Mouse (Mus musculus) cortical plate, adult 2 months (tissue): Measurements from ENCODE around the gene Gm5169. TPM values are rescaled to one million over a fixed set of nuclear protein-coding genes. Genes with fewer than 3 reads are reported as not detected.
"Not testable (repeated sequence)": the region's sequence is repeated elsewhere in the genome, so short reads cannot be mapped to it uniquely, and the experiment has no call there.

Experiments
- H3K27ac ChIP-seq: fragments of 200-500 bp; 2 replicates; pipeline ENCODE4 v1.5.1; 2012; ENCODE audit warnings: low read length, control low read depth, inconsistent platforms; ENCODE audit not compliant: insufficient read depth
- H3K4me1 ChIP-seq: fragments of 200-500 bp; 2 replicates; pipeline ENCODE4 v1.6.1; 2011; ENCODE audit warnings: low read length; ENCODE audit not compliant: control insufficient read depth, insufficient read depth
- H3K4me3 ChIP-seq: fragments of 200-500 bp; 2 replicates; pipeline ENCODE4 v1.5.1; 2011; ENCODE audit warnings: mild to moderate bottlenecking, low read length, control low read depth; ENCODE audit not compliant: insufficient read depth
- polyA plus RNA-seq: library from polyadenylated mRNA; depleted of rRNA; stranded (reverse); fragments of >200 nt; gene quantifications from 2 replicates; pipeline ENCODE4 v1.2.3, GENCODE M21; 2012; rRNA removed

The Gm5169 gene
- polyA plus RNA-seq, result not detected in 2 replicates

DNA sequence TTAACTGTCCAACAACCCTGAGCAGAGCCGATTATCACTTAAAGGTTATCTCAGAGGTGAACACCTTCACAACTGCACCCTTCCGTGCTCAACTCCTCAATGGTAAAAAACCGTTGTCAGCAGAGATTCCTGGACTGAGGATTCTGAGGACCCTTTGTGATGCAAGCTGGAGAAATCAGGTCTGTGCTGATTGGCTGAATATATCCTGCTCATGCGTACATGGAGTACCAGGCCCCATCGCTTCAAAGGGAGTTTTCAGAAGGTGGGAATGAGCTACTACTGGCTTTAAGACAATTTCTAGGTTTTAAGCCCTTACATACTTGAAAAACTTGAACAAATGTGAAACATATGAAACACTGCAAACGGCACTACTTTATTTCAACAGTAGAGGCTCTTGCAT lies at the start of gene Gm5169:
Gene Gm5169, minus strand, starts transcription at position 101 of the 400 bp plus-strand sequence.
- H3K27ac ChIP-seq, H3K4me1 ChIP-seq, H3K4me3 ChIP-seq: not testable (repeated sequence)

DNA sequence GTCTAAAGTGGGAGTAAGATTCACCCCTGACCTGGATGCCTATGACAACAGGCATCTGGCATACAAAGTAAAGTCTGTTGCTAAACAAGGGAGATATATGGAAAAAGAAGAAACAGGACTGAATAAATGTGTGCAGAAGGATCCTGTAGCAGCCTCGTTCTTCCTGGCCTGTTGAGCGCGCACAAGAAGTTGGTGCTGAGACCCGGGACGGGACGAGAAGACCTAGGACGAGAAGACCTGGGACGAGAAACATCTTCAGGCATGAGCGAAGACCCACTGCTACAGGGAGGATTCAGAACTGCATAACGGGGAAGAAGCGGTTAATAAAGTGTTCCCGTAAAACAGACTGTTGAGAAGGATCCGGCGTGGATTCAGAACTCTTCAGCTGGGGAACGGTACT lies 46.2 kb upstream of the Gm5169 start:
- H3K4me1 ChIP-seq, H3K4me3 ChIP-seq, H3K27ac ChIP-seq: not testable (repeated sequence)
